Mouse (Mus musculus) cortical plate, adult 2 months (tissue): ENCODE data around the gene Cldn3.

Source experiments
- CTCF ChIP-seq: fragments of 200-500 bp; IDR thresholded peaks from 2 replicates; pipeline ENCODE4 v1.5.1; 2011; ENCODE audit warnings: mild to moderate bottlenecking, control low read depth, low read length; ENCODE audit not compliant: insufficient read depth; ENCODE audit errors: extremely low read depth
- POLR2A ChIP-seq: fragments of 200-500 bp; IDR thresholded peaks from 2 replicates; pipeline ENCODE4 v1.6.1; 2011; ENCODE audit warnings: mild to moderate bottlenecking, low read length, control low read depth; ENCODE audit not compliant: insufficient read depth; ENCODE audit errors: extremely low read depth

DNA sequence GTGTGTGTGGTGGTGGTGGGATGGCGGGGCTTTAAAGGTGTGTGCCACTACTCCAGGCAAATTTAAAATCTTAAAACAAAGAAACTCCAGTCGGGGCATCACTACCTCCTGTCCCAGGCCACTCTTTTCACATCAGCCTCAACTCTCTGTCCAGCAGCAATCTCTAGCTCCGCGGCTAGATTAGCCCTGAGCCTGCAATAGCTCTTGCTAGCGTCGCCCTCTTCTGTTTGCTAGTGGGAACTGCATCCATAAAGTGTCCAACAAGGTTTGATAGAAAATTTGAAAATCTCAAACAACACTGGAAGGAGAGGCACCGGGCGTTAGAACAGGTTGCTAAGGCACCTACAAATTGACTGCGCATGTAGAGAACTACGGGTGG is 20.6 kb upstream of the Cldn3 start:
- TF ChIP-seq CTCF = peak; percentile 89
- no peak for TF ChIP-seq POLR2A
